In the genomic region with DNA sequence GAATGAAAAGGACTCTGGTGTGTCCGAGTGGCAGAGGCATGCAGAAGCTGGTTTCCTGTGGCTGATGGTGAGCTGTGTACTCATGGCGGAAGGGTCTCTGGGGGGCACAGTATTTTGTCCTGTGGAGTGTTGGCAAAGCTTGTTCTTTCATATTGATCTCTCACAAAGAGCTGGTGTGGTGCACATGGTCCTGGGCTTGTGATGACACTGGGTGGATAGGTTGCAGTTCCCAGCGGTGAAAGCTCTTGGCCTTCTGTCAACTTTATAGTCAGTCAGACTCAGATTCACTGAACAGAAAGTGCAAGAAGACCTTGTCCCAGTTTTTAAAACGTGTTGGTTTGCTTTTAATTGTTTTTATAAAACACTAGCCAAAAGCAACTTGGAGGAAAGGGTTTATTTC, we compare ENCODE assay signal across 19 mouse cellular contexts.
"Had no signal": no experiment of that assay in that cellular context is flagged by ENCODE, and none has a peak within 500 bp of the region (broad histone marks: within the 10 kb centered on the region; RNA-seq: fewer than 3 reads in every experiment).

No protein-coding gene starts in this region.

- ATAC-seq: intestine, postnatal 0 days; midbrain, embryonic 13.5 days; midbrain, embryonic 16.5 days had no signal

- H3K27ac ChIP-seq: kidney, postnatal 0 days; liver, embryonic 14.5 days; lung, embryonic 15.5 days; macrophage; midbrain, embryonic 10.5 days; midbrain, embryonic 13.5 days; stomach, postnatal 0 days had no signal

- H3K9ac ChIP-seq: liver, embryonic 14.5 days; lung, embryonic 15.5 days; midbrain, embryonic 13.5 days had no signal

- DNase-seq: kidney, adult 8-10 months; kidney, postnatal 25 days; lung, adult 18-20 months; right cerebral cortex, adult 18-20 months; right cerebral cortex, postnatal 14 days; right cerebral cortex, postnatal 4 days; thymus, adult 2 months; thymus, postnatal 14 days; thymus, postnatal 4 days had no signal

- H3K4me1 ChIP-seq: lung, embryonic 15.5 days; midbrain, embryonic 10.5 days; midbrain, embryonic 13.5 days had no signal

- H3K4me2 ChIP-seq: lung, embryonic 15.5 days; midbrain, embryonic 13.5 days had no signal

- H3K4me3 ChIP-seq: lung, embryonic 15.5 days; midbrain, embryonic 10.5 days; midbrain, embryonic 13.5 days; myocyte had no signal

- H3K9me3 ChIP-seq: lung, embryonic 15.5 days; midbrain, embryonic 10.5 days; midbrain, embryonic 13.5 days had no signal

- H3K27me3 ChIP-seq: lung, embryonic 15.5 days; midbrain, embryonic 13.5 days had no signal
